Mouse (Mus musculus): Measurements from ENCODE around the gene Hsf2bp.

DNA sequence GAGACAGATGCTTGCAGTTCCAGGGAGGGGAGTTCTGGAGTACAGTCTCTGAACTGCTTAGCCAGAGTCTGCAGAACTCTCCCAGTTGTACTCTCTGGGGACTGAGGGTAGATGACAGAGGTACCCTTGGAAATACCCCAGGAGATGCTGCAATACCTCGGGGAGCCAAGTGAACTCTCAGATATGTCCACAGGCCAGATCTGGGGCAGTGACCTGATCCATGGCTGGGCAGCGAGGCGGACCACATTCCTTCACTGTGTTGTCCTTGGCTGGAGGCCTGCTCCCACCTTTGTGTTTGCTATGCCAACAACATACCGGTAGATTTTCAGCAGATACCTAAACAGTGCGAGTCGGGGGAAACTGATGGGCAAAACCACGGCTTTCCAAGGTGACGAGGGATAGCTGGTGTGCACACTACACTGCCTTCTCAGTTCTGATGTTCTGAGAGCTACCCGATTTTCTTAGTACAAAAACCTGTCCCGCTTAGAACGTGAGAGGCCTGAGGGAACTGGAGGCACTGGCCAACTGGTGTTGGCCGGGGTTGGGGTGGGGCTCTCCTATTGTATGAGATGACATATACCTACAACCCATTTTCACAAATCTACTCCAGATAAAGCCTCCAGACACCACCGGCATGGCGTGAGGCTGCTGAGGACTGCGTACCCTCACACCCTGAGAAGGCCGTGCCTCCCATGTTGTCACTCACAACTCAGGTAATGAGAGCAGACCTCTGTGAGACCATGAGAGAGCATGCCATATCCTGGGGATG lies 96.7 kb downstream of the Hsf2bp start:
- TF ChIP-seq CTCF (IDR thresholded peaks at IDR 0.05) (no peak), POLR2A (IDR thresholded peaks at IDR 0.05; ENCODE audit: insufficient read depth, low read depth, low read length) (no peak), EP300 (IDR thresholded peaks at IDR 0.05; ENCODE audit: insufficient read depth, low read depth, low read length) (no peak)
